Mouse (Mus musculus): ENCODE data around the gene Pbx1.
A peak's percentile ranks its signal among the peaks of the same experiment; 100 is the strongest.

Pbx1 gene

DNA sequence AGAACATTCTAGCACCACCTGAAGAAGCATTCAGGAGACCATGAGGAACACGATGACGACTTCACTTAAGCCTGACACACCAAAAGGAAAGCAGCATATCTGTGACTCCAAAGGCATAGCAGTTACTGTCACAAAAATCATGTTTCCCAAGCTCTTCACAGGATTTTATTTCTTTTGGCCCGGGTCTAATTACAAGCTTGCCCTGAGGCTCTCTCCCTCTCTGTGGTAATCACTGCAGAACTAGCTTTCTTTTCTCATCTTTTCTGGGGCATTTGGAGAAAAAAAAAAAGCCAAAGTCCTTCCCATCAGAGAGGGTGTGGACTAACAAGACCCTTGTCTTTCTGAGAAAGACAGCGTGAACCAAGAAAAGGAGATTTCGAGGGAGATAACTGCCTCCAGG lies 87.8 kb downstream of the Pbx1 start:
- DNase-seq (ENCODE audit: low spot score in 2 of 2), result no peak

- peak in 1 of 2 experiments; percentile 27 for DNase-seq (ENCODE audit: low spot score in 2 of 2)
Measured at GRCm38 (mm10) chr1:168342269-168342668, 89.8 kb downstream of the Pbx1 start.

DNA sequence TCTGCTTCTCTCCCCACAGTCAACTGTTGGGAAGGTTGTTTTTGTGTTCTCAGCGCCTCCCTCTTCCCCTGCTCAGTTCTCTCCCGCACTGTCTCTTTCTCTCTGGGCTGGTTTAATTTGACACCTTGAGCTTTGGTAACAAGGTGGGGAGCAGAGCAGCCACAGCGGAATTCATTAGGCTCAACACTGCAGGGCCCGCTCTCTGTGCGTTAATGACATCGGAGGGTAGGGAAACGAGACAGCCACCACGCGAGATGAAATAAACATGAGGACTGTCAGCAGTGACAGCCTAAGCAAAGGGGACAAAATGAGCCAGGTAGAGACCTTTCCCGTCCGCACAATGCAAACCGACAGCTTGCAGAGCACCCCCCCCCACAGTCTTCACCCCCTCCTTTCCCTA lies 90.2 kb downstream of the Pbx1 start:
- no peak for DNase-seq (ENCODE audit: low spot score in 2 of 2)

GRCm38 (mm10) chr1:168341368-168341767 lies 90.7 kb downstream of the Pbx1 start:
- DNase-seq (ENCODE audit: low spot score in 2 of 2), result no peak

DNA sequence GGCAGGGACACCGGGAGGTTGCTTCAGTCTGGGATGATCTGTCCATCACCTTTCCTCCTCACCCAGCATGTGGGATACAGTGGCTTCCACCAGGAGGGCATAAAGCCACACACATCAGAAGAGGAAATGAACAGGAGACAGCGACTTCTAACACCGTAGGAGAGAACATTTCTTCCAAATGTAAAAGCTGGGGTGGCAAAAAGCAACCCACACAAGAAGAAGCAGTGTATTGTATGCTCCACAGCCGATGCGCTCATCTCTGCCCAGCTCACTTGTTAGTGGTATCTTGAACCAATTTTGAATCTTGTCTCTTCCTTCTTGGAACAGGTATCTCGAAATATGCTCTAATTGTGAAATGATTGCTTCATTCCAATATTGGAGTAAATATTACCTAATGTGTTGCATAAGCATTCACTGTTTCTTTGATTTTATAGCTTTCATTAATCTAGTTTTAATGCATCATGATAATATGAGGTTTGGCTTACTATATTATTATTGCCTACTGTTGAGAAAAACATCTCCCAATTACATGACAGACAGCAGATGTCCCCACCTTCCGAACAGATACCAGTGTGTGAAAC lies 95.7 kb downstream of the Pbx1 start:
- DNase-seq (ENCODE audit: low spot score in 2 of 2), result no peak

GRCm38 (mm10) chr1:168334831-168335574 lies 97.1 kb downstream of the Pbx1 start:
- no peak for DNase-seq (ENCODE audit: low spot score in 2 of 2)

DNA sequence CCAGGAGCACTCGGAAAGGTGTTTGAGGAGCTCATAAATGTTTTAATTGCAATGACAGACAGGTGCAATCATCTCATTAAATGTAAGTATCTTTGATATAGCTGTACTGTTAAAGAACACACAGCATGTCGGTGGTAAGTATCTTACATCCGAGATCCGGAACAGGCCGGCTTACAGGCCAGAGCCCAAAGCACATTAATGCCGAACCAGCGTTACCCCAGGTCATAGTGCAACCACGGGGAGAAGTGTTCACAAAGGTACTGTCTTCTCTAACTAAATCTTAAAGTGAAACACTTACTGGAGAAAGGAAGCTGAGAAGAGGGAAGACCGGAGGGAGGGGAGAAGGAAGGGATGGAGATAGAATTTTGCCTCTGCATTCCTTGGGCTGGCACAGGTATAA lies 100.0 kb downstream of the Pbx1 start:
- no peak for DNase-seq (ENCODE audit: low spot score in 2 of 2)

GRCm38 (mm10) chr1:168328236-168328605 lies 103.8 kb downstream of the Pbx1 start:
- no peak for DNase-seq (ENCODE audit: low spot score in 2 of 2)

DNA sequence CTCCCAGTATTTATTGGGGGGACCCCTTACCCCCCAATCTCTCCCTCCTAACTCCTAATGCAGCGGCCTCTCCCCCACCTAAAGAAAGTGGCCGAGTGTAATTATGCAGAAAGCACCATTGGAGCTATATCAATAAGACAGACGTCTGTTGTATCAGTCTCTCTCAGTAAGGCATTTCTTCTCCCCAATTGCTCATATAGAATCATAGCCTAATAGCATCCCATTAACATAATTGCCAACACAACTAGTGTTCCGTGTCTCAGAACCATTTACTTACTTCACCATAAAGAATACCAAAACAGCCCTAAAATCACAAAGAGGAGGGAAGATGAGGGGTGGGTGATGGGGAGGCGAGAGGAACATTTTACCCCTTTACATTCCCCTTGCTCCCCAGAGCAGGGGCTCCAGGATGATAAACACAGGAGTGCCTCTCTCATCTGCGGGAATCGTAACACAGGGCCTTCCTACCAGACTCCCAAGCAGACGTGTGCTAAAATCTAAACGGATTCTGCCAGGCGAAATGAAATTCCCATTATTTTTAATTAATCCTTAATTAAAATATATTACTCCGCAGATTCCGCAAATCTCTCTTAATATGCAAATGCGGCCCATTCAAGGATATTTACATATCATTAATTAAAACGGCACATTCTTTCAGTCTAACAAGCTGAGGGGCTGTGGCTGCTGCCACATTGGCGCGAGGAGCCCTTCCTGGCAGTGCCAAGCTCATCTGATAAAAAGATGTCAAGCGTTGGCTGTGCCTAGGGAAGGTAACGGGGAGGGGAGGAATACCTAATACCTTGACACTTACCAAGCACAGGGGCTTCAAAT lies 104.5 kb downstream of the Pbx1 start:
- no peak for DNase-seq (ENCODE audit: low spot score in 2 of 2)

DNA sequence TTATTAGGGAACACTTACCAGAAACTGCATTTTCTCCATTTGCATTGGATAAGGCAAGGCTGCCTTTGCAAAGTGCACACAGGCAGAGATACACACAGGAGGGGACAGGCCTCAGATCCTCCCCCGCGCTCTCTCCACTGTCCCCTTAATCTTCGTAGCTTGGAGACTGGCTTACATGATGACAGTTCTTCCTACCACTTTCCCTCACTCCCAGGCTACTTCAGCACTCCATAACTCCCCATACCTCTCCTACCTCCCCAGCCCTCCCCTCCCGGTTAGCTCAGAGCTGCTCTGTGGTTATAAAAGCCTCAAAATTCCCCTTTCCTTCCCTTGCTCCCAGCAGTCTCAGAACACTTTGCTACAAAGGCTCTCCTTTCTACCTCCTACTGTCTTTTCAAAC lies 106.3 kb downstream of the Pbx1 start:
- no peak for DNase-seq (ENCODE audit: low spot score in 2 of 2)

GRCm38 (mm10) chr1:168324306-168325085 lies 107.6 kb downstream of the Pbx1 start:
- DNase-seq (ENCODE audit: low spot score in 2 of 2), result no peak

GRCm38 (mm10) chr1:168323436-168324108 lies 108.5 kb downstream of the Pbx1 start:
- no peak for DNase-seq (ENCODE audit: low spot score in 2 of 2)

- DNase-seq (ENCODE audit: low spot score in 2 of 2), result no peak
Measured at GRCm38 (mm10) chr1:168322892-168323291, 109.2 kb downstream of the Pbx1 start.

- no peak for DNase-seq (ENCODE audit: low spot score in 2 of 2)
Measured at GRCm38 (mm10) chr1:168319695-168320094, 112.4 kb downstream of the Pbx1 start.

DNA sequence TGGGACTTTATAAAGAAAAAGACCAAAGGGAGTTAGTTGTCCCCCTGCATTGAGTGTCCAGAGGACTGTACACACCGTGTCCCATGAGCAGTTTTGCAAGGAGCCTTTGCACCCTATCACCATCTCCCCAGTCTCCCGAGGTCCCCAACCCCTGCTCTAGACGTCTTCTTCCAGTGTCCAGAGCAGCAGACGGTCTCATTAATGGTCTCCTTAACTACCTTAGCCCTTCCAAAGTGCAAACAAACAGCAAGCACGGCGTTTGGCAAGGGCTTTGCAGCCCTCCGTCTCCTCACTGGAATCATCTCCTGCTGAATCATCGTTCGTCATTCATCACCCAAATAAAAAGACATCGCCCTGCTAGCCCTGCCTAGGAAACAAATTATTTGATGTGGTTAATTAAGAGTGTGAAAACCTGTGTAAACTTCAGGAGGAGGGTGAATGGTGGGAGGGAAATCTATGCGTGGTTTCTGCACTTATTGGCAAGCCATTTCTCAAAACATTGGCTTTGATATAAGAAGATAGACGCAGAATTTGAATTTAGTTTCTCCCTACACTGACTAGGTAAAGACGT lies 113.1 kb downstream of the Pbx1 start:
- DNase-seq (ENCODE audit: low spot score in 2 of 2), result no peak

- no peak for DNase-seq (ENCODE audit: low spot score in 2 of 2)
Measured at GRCm38 (mm10) chr1:168313772-168314171, 118.3 kb downstream of the Pbx1 start.

DNA sequence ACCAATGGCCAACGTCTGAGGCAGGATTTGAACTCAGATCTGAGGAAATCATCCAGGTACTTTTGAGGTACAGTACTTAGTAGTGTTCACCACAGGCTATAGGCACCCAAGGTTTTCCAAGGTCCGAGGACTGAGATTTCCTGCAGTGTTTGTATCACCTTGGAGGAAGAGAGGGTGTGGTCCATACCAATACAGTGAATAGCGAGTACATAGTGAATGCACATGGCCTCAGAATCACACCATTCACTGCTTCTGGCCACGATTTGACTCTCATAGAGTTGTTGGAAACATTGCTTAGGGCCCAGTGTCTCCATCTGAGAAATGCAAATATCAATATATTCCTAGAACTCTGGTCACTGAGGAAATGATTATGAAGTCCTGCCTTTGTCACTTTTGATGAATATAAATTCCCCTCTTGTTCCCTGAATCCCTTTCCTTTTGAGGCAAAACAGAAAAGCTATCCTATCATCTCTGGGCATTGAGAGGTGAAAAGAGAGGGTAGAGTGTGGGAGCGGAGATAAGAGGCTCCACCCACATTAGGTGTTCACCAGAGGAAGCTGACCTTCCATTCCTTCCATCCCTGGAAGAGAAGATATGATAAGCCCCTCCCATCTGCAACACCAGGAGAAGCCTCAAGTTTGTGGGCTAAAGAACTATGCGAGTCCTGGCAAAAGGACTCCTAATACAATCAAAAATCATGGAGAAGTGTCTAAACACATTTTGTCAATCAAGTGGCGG lies 119.2 kb downstream of the Pbx1 start:
- DNase-seq (ENCODE audit: low spot score in 2 of 2), result no peak

DNA sequence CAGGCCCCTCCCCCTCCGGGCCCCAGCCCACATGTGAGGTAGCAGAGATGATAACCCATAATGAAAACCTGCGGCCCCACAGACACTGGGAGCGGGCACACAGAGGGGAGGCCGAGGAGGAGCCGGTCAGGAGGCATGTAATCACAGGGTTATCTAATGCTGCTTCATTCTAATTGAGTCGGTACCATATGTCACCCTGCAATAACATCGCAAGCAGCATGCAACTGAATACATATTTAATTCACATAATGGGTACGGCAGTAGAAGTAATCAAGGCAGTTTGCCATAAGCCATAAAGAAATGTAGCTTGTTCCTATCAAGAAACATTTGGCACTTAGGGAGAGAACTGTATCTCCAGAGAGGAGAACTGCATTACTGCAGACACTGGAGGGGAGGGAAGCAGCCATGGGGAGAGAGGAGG lies 123.0 kb downstream of the Pbx1 start:
- no peak for DNase-seq (ENCODE audit: low spot score in 2 of 2)

DNA sequence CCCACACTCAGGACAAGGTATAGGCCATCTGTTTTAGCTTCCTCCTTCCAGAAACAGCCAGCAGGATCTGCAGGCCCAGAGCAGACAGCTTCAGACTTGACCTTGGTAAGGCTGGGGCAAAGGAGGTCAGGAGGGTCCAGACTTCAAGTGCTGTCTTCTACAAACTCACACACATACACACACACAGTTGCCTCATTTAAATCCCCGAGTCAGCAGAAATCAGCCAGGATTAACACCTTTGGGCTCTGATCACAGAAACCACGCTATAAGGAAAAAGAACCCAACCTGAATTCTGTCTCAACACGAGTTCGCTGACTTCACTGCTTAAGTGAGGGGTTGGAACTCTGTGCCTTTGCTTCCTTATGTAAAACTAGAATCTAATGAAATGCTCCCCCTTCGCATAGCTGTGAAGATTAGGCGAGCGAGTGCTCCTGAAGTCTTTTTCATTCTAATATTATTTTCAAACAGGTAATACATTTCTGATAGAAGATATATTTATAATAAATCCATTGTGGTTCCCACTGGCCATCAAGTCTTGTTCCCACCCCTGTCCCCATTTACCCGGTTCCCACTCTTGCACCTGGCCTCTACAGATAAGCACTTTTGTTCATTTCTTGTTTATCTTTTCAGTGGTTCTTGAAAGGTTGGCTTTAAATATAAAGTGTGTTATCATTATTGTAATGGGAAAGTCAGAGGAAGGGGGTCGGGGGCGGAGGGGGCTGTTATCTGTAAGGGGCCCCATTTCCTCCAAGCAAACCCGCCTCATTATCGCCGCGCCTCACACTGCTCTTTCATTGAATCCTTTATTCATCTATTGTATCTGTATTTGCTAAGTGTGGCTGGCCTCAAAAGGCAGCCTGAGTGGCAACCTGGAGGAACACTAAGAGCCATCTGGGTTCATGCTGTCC lies 124.5 kb downstream of the Pbx1 start:
- no peak for DNase-seq (ENCODE audit: low spot score in 2 of 2)
